Mouse (Mus musculus) erythroblast, embryonic 14.5 days (primary cell): ENCODE results near the gene Tsc22d4.

Experiments used
- GATA1 ChIP-seq: IDR thresholded peaks from 2 replicates; pipeline ENCODE4 v1.6.1; 2012; ENCODE audit warnings: low read length, inconsistent platforms, mixed read lengths
- TAL1 ChIP-seq: IDR thresholded peaks from 3 replicates; pipeline ENCODE4 v1.6.1; 2012; ENCODE audit warnings: low read length, inconsistent platforms, mixed read lengths

DNA sequence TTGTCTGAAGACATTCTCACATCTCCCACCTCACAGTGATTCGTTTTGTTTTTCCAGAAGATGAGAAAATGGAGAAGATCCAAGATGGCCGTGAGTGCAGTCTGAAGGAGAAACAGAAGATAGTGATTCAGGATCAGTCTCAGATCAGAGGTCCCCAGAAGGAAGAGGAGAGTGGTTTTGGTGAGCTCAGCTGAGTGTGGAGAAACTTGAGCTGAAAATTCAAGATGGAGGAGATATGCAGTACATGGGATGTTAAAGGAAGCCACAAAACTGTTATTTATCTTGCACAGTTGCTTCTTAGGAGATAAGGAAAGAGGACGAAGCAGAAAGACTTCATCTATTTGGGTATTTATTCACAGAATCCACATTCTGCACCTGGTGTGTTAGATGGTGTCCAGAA, 55.4 kb downstream of the Tsc22d4 start:
- TF ChIP-seq GATA1, result no peak
- no peak for TF ChIP-seq TAL1
